Mouse (Mus musculus) liver, adult 2 months (tissue): Measurements from ENCODE around the gene Ifit1bl1.

ENCODE experiments used
- CTCF ChIP-seq: fragments of 200-500 bp; IDR thresholded peaks from 2 replicates; pipeline ENCODE4 v1.5.1; 2011; ENCODE audit warnings: low read depth, low read length, control low read depth
- POLR2A ChIP-seq: fragments of 200-500 bp; IDR thresholded peaks from 2 replicates; pipeline ENCODE4 v1.6.1; 2011; ENCODE audit warnings: low read length, control low read depth; ENCODE audit not compliant: insufficient read depth; ENCODE audit errors: extremely low read depth

DNA sequence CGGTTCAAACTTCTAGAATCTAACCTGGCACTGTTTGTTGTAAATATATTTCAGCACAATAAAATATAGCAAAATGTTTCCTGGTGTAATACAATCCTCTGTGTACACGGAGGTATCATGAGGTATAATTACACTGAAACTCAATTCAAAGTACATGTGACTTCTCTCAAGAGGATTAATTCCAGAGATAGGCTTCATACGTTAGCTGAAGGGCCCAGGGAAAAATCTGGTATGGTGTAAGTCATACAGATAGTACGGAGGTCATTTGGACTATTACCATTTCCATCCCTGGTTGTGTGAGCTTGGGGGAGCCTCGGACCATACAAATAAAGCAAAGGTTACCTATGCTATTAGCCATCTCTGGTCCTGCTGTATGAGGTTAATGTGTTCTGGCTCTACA, 40.9 kb upstream of the Ifit1bl1 start:
- TF ChIP-seq CTCF (no peak), POLR2A (no peak)
